Mouse (Mus musculus) layer of hippocampus, postnatal 36 days (tissue): ENCODE results near the gene Rs1. TPM values are rescaled to one million over a fixed set of nuclear protein-coding genes. Genes with fewer than 3 reads are reported as not detected.
"Not testable (repeated sequence)": the region's sequence is repeated elsewhere in the genome, so short reads cannot be mapped to it uniquely, and the experiment has no call there.

Experiments used
- DNase-seq, 2 experiments: peaks; one replicate each; pipeline ENCODE4 v3.0.0; 2022
- total RNA-seq, 2 experiments: library from RNA; stranded (reverse); gene quantifications; 2 replicates each; pipeline ENCODE4 v1.2.3; 2021

Rs1 gene
- not detected for total RNA-seq

DNA sequence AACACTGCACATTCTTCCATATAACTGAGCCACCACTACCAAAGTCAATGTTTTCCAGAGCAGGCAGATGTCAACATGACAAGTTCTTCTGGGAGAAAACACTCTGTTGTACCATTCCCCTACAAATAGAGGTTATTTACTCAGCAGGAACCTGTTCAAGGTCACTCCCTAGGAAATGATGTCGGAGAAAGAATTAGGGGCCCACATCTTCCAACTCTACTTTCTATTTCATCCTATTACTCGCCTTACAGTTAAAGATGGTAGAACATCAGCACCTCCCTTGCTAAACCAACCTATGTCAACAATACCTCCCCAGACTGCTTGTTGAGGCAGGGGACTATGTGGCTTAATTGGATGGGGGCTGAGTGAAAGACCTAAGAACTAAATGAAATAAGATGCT is at the start of gene Rs1:
Gene Rs1, plus strand, starts transcription at position 301 of the 400 bp plus-strand sequence.
- DNase-seq, result no peak

DNA sequence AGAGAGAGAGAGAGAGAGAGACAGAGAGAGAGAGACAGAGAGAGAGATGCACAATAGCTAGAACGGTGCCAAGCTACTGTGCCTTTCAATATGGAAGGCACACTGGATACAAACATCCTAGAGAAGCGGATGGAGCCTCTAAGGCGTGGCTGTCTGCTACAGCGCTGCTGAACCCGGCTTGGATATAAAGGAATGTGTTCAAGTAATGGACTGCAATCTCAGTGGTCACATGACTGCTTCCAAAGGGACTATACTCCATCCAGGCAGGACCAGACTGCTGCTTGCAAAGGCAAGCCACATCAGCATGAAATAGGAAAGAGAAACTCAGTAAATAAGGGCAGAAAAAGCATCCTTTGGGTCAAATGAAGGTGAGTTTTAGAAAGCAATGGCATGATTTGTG is 32.2 kb upstream of the Rs1 start, which contains the start of gene Ppef1:
Gene Ppef1, minus strand, starts transcription at position 116 of the 400 bp plus-strand sequence.
- DNase-seq, result no peak

DNA sequence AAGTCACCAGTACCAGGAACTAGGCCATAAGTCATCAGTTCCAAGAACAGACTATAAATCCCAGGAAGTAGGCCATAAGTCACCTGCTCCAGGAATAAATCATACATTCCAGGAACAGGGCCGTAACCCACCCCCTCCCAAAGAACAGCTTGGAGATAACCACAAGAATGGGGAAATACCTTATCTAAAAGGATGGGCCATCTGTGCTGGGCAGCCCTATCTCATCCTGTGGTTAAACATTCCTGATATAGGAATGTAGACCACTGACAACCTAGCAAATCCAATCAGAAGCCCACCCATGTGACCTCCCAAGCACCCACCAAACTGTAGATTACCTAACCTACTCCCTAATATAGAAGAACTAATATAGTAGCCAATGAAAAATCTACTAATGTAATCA is 22.4 kb upstream of the Rs1 start:
- DNase-seq, result no peak

DNA sequence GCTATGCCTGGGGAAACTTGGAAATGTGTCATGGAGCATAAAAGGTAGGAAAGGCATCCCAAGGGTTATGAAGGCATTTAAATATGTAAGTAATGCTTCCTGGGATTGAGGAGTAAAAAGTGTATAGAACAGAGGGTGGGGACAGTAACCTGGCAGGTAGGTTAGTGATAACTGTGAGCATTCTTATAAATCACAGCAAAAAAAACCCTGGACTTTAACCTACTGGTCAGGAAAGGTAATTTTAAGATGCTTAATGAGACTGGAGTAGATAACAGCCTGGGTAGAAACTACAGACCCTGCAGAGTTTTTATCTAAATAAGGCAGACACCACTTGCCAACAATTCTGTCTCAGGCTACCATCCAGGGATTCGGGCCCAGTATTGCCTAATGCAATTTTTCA is 19.2 kb upstream of the Rs1 start:
- no peak for DNase-seq

GRCm38 (mm10) chrX:160750808-160751207 is 17.0 kb upstream of the Rs1 start:
- no peak for DNase-seq

DNA sequence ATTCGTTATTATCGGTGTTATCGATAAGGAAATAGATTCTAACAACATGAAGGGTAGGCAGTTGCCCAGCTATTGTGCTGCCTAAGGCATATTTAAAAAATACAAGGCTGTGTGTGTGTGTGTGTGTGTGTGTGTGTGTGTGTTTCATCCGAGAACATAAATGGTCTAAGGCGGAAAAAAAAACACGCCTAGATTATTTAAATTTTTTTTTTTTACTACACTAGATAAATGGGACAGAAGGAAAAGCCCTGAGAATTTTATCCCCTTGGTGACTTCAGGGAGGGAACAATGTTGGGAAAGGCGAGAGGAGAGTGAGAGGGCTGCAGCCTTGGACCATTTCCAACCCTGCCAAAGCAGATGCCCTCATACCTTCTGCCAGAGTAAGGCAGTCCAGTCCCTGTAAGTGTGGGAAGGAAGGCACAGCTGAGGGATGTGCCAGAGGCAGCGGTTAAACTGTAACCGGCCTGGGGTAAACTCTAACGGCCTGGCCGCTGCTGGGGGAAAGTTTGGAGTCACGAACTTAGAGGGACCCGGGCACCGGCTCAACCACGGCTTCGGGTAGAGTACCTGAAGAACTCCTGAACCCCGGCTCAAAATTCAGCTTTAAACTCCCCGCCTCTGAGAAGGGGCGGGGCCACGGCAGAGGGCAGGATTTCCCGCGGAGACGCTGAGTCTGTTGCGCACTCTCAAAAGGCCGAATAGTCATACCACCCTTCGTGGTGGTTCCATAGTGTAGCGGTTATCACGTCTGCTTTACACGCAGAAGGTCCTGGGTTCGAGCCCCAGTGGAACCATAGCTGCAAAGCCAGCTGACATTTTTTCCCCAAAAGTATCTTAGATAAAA is 2.2 kb upstream of the Rs1 start:
- DNase-seq, result peak; percentile 90 to 93

DNA sequence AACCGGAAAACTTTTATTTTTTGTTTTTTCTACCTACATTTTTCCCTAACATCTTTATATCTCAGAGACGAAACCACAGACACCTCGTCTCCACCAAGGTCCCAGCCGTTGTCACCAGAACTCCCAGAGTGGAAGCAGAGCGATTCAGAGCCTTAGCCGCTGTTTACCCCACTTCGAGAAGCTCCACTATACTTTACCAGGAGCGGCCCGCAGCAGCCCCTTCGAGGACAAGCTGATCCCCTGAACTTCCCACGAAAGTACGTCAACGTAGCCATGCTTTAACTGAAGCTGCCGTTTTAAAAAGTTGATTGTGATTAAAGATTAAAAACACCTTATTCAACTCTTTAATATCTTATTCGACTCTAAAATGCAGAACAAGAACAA is 1.6 kb upstream of the Rs1 start:
- no peak for DNase-seq

- not testable (repeated sequence) for DNase-seq
These were observed 1.8 kb downstream of the Rs1 start for GRCm38 (mm10) chrX:160769622-160770021.

DNA sequence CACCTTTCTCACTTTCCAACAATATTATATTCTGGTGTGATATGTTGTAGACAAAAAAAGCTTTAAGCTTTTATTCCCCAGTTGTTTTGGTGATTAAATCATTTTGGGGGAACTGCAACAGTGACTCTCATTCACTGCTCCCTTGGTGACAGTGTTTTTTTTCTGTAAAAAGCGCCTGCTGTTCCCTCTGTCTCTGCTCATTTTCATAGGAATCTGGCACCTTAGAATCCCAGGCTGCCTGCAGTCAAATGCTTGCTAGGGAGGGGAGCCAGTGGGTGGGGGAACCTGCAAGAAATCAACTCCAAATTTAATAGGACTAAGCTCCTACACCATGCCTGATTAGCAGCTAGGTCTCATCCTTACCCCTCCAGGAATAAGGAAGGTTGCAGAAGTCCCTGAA is 5.2 kb downstream of the Rs1 start:
- DNase-seq, result peak; percentile 7 to 12

DNA sequence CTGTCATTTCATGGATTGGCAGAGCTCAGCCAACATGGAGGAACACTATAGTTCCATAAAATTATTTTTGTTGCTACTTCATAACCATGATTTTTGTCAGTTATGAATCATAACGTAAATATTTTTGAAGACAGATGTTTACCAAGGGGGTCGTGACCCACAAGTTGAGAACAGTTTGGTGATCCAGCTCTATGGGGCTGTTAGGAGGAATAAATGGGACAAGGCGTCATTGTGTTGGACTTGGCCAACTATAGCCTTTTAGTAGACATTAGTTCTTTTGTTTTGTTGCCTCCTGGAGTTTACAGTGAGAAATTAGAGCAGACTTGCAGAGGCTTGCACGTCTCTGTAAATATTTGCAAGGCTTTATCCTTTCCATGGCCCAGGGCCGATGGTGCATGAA is 14.5 kb downstream of the Rs1 start:
- no peak for DNase-seq

DNA sequence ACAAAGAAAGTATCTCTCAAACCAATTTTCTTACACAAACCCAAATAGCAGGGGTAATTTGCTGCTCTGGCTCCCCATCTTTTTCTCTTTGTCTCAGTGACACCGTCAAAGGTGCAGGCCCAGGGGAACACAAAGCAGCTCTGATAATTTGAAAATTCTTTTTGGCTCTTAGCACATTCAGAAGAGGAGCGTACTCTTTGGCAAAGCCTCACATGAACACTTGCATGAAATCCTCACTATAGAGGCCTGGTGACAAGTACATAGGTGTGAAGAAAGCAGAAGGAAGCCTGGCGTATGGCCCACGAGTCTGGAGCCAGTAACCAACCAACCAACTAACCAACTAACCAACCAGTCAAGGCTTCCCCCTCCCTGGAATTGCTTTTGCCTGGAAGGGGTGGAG is 27.1 kb downstream of the Rs1 start:
- DNase-seq, result no peak

GRCm38 (mm10) chrX:160804409-160805150 is 36.8 kb downstream of the Rs1 start:
- no peak for DNase-seq

DNA sequence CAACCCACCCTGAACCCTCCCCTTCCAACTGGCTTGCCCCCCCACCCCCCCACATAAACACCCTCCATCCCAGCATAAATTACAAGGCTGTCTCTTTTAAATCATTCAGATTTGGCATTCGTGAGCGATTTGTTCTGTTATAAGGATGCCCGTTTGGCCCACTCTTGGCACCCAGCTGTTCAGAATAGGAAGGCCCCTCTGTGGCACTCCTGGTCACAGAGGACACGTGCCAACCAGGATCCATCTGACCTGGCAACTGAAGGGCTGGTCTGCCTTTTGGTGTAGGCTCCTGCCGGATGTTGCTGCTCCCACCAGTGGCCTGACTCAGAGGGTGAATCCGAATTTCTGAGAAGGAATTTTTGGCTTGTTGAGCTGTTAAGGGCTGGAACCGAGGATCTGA is 40.4 kb downstream of the Rs1 start:
- no peak for DNase-seq

Other genes with a start within 250 kb of the Rs1 start
- under 1 TPM; 0.40 to 0.50 TPM for gene Ppef1, start 32.2 kb upstream of the Rs1 start, total RNA-seq
- 1 to 10 TPM in 1 of 2 experiments, under 1 TPM in 1; 0.82 to 1.0 TPM for gene Gja6, start 139.0 kb downstream of the Rs1 start, total RNA-seq
- 100 to 1,000 TPM; 105 to 106 TPM for gene Cdkl5, start 226.7 kb downstream of the Rs1 start, total RNA-seq